Mouse (Mus musculus): Measurements from ENCODE around the gene Tmem117.

GRCm38 (mm10) chr15:95005121-95005824 is 376.2 kb downstream of the Tmem117 start:
- TF ChIP-seq CTCF (IDR thresholded peaks at IDR 0.05; ENCODE audit: extremely low read depth, insufficient read length, insufficient replicate concordance, low read depth, low read length) (no peak), POLR2A (IDR thresholded peaks at IDR 0.05; ENCODE audit: low read depth, low read length) (no peak)

Measured in small intestine, adult 2 months (tissue).